Mouse (Mus musculus): ENCODE data around the gene Asap2.

DNA sequence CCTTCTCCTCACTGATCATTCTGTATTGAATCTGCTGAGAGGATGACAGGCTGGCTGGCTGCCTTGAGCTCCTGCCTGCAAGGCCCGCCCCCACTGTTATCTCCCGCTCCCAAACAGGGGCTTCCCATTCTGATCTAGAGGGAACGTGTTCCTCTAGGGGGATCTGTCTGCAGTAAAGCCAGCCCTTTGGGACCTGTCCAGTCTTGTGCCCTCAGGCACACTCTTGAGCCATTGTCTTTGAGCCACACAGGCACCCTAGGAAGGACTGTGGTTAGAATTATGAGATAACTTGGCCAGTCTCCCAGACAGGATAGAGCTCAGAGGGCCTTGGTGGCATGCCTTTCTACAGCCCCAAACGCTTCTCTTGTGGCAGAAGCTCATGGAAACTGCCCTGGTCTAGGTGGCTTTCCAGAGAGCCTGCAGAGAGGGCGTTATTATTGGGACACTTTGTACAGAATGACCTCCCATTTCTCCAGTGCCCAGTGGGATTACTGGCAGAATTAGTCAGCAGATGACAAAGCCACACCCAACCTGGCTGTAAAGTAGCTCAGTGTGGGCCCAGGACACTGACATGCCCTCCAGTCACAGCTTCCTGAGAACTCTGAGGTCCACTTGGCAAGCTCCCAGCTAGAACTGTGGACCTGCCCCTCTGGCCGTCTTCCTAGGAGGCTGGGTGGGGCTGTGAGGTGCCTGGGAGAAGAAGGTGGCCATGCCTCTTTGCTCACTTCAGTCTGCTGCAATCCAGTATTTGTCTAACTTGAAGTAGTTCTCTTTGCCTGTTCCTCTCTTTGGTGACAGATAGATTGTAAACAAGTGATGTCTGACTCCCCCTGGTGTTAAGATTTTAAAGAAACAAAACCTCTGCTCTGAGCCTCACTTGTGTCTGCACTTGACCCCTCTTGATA lies 237.1 kb downstream of the Asap2 start:
- TF ChIP-seq CTCF (IDR thresholded peaks at IDR 0.05; ENCODE audit: low read depth) (peak; percentile 25; the same call in 1 of the 2 replicates), EP300 (IDR thresholded peaks at IDR 0.05; ENCODE audit: low read depth) (peak; percentile 24; the same call in 1 of the 2 replicates)
